In genomic region chr10:78297576-78298484, GRCm38 (mm10) we compare ENCODE assay signal across 8 mouse cellular contexts. TPM values are rescaled to one million over a fixed set of nuclear protein-coding genes. Genes with fewer than 3 reads are reported as not detected.
DNase-seq lines count a peak whose midpoint lies in the region; ATAC-seq and TF ChIP-seq lines count a peak whose summit lies in the region.

No protein-coding gene starts in this region.

- ATAC-seq in embryonic facial prominence, embryonic 15.5 days (ENCODE audit: insufficient number of reproducible peaks, low FRiP score, low TSS enrichment, low read depth): peak; percentile 89
- peak; percentile 77 for ATAC-seq in heart, embryonic 14.5 days (ENCODE audit: insufficient number of reproducible peaks, insufficient read depth, low FRiP score, low read depth)

- H3K36me3 ChIP-seq in embryonic facial prominence, embryonic 15.5 days: 0 out of 2 replicates have a peak, but pooled peaks cover 2% of the 10 kb centered on the region
- H3K36me3 ChIP-seq in heart, embryonic 14.5 days (ENCODE audit: control insufficient read depth, insufficient read depth, low read length): no peaks in the 10 kb centered on the region
- no peaks in the 10 kb centered on the region for H3K36me3 ChIP-seq in liver, adult 2 months (ENCODE audit: control insufficient read depth, insufficient read depth, low read length)

- peaks cover 35% of the 10 kb centered on the region for H3K4me1 ChIP-seq in embryonic facial prominence, embryonic 15.5 days
- H3K4me1 ChIP-seq in heart, embryonic 14.5 days (ENCODE audit: control insufficient read depth in 2 of 2, insufficient read depth in 2 of 2, low read length in 2 of 2): peaks cover 23 to 29% of the 10 kb centered on the region in 2 experiments
- H3K4me1 ChIP-seq in liver, adult 2 months (ENCODE audit: control insufficient read depth, insufficient read depth, low read length): peaks cover 35% of the 10 kb centered on the region

- H3K79me2 ChIP-seq in liver, adult 2 months (ENCODE audit: control insufficient read depth, insufficient read depth, low read length): peaks cover 14% of the 10 kb centered on the region; the same call in 1 of the 2 replicates

- peak; percentile 88 to 90 for DNase-seq in B cell, adult 2 months
- peak; percentile 76 for DNase-seq in adrenal gland, postnatal 25 days
- peak; percentile 79 for DNase-seq in kidney, postnatal 10 days
- peak; percentile 96 for DNase-seq in liver, adult 2 months (ENCODE audit: extremely low read depth, low read depth, low spot score)
- DNase-seq in naive thymus-derived CD4-positive, alpha-beta T cell, adult 2 months (ENCODE audit: low read depth): peak; percentile 94
- DNase-seq in telencephalon, adult 2 months (ENCODE audit: low read depth, low spot score): peak; percentile 74

- no peak overlapping the region for H3K9ac ChIP-seq in embryonic facial prominence, embryonic 15.5 days
- peak overlapping the region; percentile 54 for H3K9ac ChIP-seq in heart, embryonic 14.5 days (ENCODE audit: low read length)
- H3K9ac ChIP-seq in liver, adult 2 months (ENCODE audit: low read depth, low read length): peak overlapping the region; percentile 50

- whole genome bisulfite sequencing in embryonic facial prominence, embryonic 15.5 days: 29% methylated on average over 15 of the region's 15 CpGs
- WGBS in heart, embryonic 14.5 days: 29% methylated on average over 15 of the region's 15 CpGs
- under 1% methylated on average over 15 of the region's 15 CpGs for WGBS in liver, adult 2 months

- TF ChIP-seq POLR2A in liver, adult 2 months (IDR thresholded peaks at IDR 0.05; ENCODE audit: extremely low read depth, insufficient read depth, low read length): no peak

- no peaks in the 10 kb centered on the region for H3K9me3 ChIP-seq in embryonic facial prominence, embryonic 15.5 days (replicated peaks)
- H3K9me3 ChIP-seq in heart, embryonic 14.5 days (ENCODE audit: control insufficient read depth, low read length): no peaks in the 10 kb centered on the region

- no peak overlapping the region for H3K4me3 ChIP-seq in embryonic facial prominence, embryonic 15.5 days (replicated peaks)
- peak overlapping the region in 1 of 2 experiments; percentile 2; a peak in 1 of 4 replicates for H3K4me3 ChIP-seq in heart, embryonic 14.5 days (ENCODE audit: control insufficient read depth in 1 of 2, insufficient read depth in 1 of 2, low read depth in 1 of 2, low read length in 2 of 2)
- peak overlapping the region; percentile 48 for H3K4me3 ChIP-seq in liver, adult 2 months (ENCODE audit: insufficient read depth, low read depth, low read length)

- peak overlapping the region; percentile 31 for H3K4me2 ChIP-seq in embryonic facial prominence, embryonic 15.5 days (replicated peaks)
- H3K4me2 ChIP-seq in heart, embryonic 14.5 days (ENCODE audit: low read length): peak overlapping the region; percentile 42

- no peak for TF ChIP-seq CTCF in liver, adult 2 months (IDR thresholded peaks at IDR 0.05; ENCODE audit: low read depth, low read length)

- no peaks in the 10 kb centered on the region for H3K27me3 ChIP-seq in embryonic facial prominence, embryonic 15.5 days
- no peaks in the 10 kb centered on the region for H3K27me3 ChIP-seq in heart, embryonic 14.5 days (ENCODE audit: control insufficient read depth, insufficient read depth, low read length)
- H3K27me3 ChIP-seq in liver, adult 2 months (ENCODE audit: control insufficient read depth, insufficient read depth, low read length): no peaks in the 10 kb centered on the region

- H3K27ac ChIP-seq in embryonic facial prominence, embryonic 15.5 days (replicated peaks): peak overlapping the region; percentile 91
- H3K27ac ChIP-seq in heart, embryonic 14.5 days (replicated peaks in 1 of 2; ENCODE audit: control insufficient read depth in 1 of 2, insufficient read depth in 1 of 2, low read depth in 2 of 2, low read length in 2 of 2): peak overlapping the region; percentile 88 to 90
- H3K27ac ChIP-seq in liver, adult 2 months (replicated peaks; ENCODE audit: insufficient read depth, low read depth, low read length): peak overlapping the region; percentile 90

RNA-seq across cellular contexts. Expression of gene Trappc10, which starts 53.4 kb away (rescaled TPM):
- total RNA-seq in adrenal gland, postnatal 25 days (2021): 53.0 and 56.6 TPM in 2 replicates
- 15.8 and 16.1 TPM in 2 replicates for polyA plus RNA-seq in embryonic facial prominence, embryonic 15.5 days (2015; fragmentation: Nextera tagmentation; extraction: Ambion mirVana)
- polyA plus RNA-seq in heart, embryonic 14.5 days (2014; fragmentation: Nextera tagmentation; extraction: Ambion mirVana): 15.4 and 19.0 TPM in 2 replicates
- 10.3 and 11.1 TPM in 2 replicates for total RNA-seq in liver, adult 2 months (2014; rRNA removed)
- 16.5 and 19.8 TPM in 2 replicates for polyA plus RNA-seq in liver, adult 2 months (2012; rRNA removed)

RNA-seq across cellular contexts. Expression of gene Agpat3, which starts 54.5 kb away (rescaled TPM):
- total RNA-seq in adrenal gland, postnatal 25 days (2021): 334 and 362 TPM in 2 replicates
- polyA plus RNA-seq in embryonic facial prominence, embryonic 15.5 days (2015; fragmentation: Nextera tagmentation; extraction: Ambion mirVana): 99.7 and 105 TPM in 2 replicates
- 61.2 and 66.0 TPM in 2 replicates for polyA plus RNA-seq in heart, embryonic 14.5 days (2014; fragmentation: Nextera tagmentation; extraction: Ambion mirVana)
- 132 and 161 TPM in 2 replicates for total RNA-seq in liver, adult 2 months (2014; rRNA removed)
- 351 and 387 TPM in 2 replicates for polyA plus RNA-seq in liver, adult 2 months (2012; rRNA removed)
